Mouse (Mus musculus) embryo, embryonic 9.5 days (tissue): ENCODE results near the gene Psme4.
"Not testable (repeated sequence)": the region's sequence is repeated elsewhere in the genome, so short reads cannot be mapped to it uniquely, and the experiment has no call there.

ENCODE experiments used
- DNase-seq: peaks from one replicate; pipeline ENCODE4 v3.0.0-alpha.2; 2017; ENCODE audit errors: extremely low spot score

Psme4 gene

GRCm38 (mm10) chr11:30771267-30771903 lies at the start of gene Psme4:
Gene Psme4 (plus strand): TSS chr11:30771726.
- DNase-seq = peak; percentile 94

DNA sequence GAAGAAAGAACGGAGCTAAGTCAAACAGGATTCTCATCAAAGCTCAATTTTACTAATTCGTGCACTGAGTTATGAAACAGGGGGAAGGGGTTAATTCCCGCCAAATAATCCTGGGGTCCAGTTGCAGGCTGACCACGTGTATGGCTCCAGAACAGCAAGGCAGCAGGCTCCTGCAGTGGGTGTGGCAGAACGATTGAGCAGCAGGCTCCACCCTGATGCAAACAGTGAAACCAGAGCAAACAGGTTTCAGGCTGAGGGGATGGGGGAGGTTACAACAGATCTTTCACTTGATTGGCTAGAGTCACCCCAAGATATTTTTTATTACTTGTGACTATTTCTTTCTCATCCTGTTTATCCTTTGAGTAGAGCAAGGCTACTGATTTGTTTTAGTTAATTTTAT lies 48.1 kb upstream of the Psme4 start:
- DNase-seq = no peak

- no peak for DNase-seq
Measured at GRCm38 (mm10) chr11:30730721-30731120, 40.8 kb upstream of the Psme4 start.

DNA sequence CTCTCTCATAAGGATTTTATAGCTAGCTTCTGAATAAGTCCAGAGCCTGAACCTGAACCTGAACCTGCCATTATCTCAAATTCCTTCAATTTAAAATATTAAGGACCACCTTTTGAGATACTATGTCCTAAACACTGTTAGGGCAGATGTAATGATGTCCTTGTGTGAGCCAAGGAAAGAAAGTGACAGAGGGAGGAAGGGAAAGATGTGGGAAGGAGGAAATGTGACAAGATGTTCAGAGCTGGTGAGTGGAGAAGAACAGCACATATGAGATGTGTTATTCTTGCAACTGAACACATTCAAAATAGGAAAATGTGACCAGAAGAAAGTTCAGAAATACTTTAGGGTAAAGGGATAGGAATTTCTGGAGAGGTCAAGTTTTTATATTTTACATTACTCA lies 38.1 kb upstream of the Psme4 start:
- no peak for DNase-seq

GRCm38 (mm10) chr11:30743991-30744390 lies 27.5 kb upstream of the Psme4 start:
- no peak for DNase-seq

DNA sequence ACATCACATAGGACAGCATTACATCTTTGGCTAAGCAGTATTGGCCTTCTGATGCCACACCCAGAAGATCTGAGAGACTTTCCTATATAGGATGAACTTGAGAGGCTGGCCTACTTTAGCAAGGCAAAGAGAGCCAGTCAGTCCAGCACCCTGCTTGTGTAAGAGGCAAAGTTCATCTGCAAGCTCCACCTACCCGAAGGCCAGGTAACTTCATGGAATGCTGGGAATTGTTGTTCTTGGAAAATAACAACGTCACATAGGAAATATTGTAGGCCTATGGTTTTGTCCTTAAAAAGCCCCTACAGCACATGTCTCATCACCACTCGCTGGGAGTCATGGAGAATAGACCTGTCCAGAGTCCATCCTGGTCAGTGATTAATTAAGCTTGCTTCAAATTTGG lies 22.6 kb upstream of the Psme4 start:
- DNase-seq = no peak

GRCm38 (mm10) chr11:30749587-30749986 lies 21.9 kb upstream of the Psme4 start:
- DNase-seq = no peak

DNA sequence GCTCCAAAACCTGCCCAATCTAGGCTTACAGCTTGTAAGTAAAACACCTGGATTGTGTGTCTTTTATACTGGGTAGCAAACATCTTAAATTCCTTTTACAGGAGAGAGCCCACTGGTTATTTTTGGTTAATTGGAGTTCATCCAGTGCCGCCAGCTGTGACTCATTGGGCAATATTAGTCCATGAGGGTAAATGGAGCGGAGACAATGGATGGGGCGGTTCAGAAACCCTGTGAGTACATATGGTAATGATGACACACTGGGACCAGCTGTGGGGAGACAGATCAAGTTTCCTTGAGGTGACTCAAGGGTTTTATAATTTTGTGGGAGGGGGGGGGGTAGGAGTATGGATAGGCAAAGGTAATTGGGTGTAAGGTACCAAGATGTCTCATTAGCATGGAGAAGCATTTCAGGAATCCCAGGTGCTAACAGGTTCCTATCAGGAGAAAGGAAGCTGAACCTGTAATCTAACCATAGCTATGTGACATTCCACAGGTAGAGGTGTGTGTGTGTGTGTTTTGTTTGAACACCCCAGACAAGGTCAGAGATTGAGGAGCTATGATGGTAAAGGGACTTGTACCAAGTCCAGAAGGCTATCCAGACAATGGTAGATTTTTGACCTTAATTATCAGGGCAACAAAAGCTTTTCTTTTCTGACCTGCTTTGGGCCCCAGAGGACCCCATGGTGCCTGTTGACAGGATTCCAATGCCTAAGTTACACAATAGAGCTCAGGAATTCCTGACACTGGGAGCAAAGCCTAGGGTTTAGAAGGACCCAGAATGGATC lies 21.3 kb upstream of the Psme4 start:
- DNase-seq = no peak

GRCm38 (mm10) chr11:30752956-30753355 lies 18.6 kb upstream of the Psme4 start:
- no peak for DNase-seq

GRCm38 (mm10) chr11:30754486-30754854 lies 17.1 kb upstream of the Psme4 start:
- DNase-seq = not testable (repeated sequence)

DNA sequence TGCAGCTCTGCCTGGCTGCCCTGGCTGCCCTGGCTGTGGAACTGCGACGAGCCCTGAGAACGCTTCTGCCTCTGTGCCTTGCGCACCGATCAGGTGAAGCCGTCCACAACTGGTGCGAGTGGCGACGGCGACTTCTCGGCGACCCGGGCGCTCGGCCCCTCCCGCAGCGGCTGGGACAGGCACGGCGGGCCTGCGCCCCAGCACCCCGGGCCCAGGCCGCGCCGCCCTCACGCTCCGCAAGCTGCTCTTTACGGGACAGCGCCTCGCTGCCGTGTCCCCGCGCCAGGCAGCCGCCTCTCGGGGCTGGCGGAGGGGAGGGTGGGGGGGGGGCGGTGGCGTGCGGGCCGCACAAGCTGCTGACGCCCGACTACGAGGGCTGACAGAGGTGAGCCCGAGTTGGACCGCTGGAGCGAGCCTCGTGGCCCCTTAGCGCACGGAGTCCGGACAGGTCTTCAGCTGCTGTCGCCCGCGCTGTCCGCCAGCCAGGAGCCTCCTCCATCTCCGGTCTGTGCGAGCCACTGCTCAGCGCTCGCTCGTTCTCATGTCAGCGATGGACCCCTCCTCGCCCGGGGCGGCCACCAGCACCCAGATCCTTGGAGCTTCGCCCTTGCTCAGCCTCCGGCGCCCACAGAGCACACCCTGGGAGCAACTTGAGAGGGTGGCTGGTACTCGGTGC lies 16.5 kb upstream of the Psme4 start:
- peak; percentile 74 for DNase-seq

DNA sequence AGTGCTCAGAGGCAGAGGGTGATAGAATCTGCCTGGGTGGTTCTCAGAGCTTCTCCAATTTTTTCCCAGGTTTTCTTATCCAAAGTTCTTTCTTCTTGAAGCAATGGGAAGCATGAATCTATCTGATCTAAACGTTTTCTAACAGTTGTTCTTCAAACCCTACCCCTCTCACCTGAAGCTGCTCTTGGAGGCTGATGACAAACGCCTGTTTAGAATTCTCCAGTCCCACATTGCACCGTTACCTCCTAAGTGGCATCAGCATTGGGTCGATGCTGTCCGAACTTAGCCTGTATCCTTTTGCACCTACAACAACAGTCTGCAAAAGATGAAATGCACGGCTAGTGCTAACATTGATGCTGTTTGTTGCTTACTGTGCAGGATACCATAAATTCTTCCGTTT lies 10.1 kb upstream of the Psme4 start:
- no peak for DNase-seq

DNA sequence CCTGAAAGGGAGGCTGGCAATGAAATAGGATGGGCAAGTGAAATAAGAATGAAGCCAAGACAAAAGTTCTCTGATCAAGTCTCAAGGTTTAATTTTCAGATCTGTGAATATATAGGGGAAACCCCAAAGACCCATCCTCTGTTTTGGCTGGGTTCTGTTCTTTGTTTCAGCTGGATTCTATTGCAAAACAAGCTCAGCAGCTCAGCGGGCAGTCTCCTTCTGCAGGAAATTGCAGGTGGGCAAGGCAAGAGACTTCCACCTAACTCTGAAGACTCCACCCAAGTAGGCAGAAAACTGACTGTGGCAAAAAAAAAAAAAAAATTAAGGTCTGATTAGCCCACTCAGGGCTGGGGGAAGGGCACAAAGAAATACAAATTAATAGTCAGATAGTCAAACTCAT lies 9.6 kb upstream of the Psme4 start:
- no peak for DNase-seq

DNA sequence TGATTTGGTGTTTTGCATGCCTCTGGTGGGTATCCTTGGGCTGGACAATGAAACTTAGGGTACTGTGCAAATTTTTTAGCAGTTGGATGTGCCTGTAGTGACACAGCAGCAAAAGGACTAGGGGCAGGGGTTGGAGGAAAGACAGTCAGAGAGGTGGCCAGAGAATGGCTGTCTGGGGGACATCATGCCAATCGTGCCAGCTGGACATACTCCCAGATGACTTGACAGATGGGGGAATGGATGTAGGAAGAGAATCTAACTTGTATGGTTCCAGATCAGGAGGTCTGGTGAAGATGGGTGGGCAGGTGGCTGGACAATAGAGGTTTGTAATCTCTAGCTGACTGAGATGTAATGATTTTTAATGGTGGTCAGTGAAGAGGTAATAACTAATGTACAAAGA lies 6.5 kb upstream of the Psme4 start:
- no peak for DNase-seq

DNA sequence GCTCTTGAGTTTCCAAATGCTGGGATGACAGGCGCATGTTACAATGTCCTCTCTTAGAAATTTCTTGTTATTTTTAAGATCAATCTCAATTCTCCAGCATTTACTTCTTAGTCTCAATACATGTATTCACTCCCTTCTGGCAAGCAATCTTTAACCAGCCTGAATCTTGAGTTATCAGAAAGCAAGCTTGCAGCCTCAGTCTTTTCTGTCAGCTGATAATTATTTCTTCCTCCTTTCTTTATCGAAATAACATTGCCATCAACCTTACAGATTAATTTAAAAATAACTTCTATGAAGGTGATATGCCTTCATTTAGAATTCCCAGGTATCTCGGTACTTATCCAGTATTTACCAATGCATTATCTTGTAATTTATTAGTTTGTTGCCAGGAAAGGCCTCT lies 709 bp upstream of the Psme4 start:
- no peak for DNase-seq

DNA sequence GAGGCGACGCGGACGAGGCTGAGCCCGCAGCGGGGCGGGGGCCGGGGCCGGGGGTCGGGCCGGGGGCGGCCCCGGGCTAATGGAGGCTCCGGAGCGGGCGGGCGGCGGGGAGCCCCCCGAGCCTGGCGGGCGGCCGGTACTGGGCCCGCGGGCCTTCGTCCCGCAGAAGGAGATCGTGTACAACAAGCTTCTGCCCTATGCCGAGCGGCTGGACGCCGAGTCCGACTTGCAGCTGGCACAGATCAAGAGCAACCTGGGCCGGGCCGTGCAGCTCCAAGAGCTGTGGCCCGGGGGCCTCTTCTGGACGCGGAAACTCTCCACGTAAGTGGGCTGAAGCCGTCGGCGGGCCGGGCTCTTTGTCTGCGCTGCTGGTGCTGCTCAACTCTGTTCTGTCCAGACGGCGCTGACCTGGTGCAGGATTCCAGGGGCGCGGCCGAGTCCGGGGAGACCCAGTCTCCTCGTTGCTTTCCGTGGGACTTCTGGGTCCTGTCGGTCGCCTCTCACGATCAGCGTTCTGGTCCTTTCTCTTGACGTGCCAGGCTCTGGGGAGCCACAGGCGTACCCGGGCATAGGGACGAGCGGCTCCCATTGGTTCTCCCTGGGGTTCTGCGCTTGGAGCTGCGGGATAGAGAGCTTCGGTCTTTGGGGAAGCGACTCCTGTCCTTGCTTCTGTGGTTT lies 517 bp downstream of the Psme4 start:
- DNase-seq = peak; percentile 59

DNA sequence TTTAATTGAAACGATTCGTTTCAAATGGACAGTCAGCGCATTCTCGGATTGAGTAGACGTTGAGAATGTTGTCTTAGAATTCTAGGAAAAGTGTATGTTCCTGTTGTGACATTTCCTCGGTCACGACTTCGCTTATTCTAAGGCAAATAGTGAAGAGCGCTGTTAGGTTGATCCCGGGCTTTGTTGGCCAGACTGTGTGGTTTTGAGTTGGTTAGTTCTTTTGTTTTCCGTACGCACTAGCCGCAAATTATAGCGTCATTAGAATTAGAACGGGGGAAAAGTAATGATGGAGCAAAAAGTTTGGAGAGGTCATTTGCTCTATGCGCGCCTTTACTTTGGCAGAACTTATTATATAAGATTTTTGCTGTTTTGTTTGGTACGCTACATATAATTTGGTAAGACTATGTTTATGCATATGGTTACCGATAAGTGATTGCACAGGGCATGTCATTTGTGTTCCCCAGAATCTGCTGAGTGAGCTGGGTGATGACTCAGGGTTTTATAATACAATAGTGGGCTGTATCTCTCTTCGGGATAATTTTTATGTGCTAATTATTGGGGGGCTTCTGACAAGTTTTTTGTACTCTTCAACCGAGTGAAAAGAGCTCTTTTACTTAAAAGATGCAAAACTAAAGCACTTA lies 1.4 kb downstream of the Psme4 start:
- DNase-seq = peak; percentile 13

- DNase-seq = no peak
Measured at GRCm38 (mm10) chr11:30774638-30775037, 3.1 kb downstream of the Psme4 start.

DNA sequence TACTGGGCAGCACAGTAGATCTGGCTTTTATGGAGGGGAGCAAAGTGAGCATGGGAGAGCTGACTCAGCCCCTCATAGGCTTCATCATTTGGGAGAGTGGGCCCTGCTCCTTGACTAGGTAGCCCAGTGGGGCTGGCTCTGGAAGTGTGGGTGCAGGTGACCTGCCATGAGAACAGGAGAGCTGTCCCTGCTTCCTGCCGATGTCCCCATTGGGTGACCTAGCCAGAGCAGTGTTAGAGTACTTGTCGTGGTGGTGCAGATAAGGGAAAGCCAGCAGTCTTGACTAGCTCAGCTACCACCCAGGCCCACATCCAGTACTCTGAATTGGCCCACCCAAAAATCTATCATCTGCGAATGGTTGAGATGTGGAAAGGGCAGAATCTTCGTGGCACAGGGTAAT lies 6.0 kb downstream of the Psme4 start:
- DNase-seq = no peak

DNA sequence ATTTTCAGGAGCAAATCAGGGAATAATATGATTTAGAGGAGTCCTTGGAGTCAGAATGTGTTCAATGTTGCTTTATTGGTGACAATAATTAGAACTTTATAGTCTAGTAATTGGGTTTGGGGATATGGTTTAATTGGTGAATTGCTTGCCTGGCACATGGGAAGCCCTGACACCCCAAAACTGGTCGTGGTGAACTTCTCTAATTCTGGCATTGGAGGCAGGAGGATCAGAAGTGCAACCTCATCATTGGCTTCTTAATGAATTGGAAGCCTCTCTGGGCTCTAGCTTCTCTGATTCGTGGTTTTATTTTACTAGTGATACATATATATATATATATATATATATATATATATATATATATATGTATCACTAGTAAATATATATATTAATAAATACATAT lies 9.4 kb downstream of the Psme4 start:
- no peak for DNase-seq

DNA sequence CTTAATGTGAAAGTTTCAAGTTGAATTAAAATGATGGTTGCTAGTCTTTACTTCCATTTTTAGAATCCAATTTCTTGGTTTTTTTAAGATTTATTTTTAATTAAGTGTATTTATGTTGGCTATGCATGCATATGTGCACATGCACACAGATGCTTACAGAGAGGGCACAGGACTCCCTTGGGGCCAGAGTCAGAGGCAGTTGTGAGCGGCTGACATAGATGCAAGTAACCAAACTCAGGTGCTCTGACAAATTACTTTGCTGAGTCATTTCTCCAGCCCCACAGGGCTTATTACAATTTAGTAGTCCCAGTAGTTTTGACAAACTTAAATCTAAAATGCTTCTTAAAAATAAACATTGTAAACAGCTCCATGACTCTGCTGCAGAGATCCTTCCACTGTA lies 10.1 kb downstream of the Psme4 start:
- DNase-seq = no peak

GRCm38 (mm10) chr11:30785497-30785896 lies 14.0 kb downstream of the Psme4 start:
- no peak for DNase-seq
